Mouse (Mus musculus): ENCODE results near the gene Cntnap5b.

GRCm38 (mm10) chr1:100101017-100101416 lies 328.5 kb downstream of the Cntnap5b start:
- TF ChIP-seq RAD21 (IDR thresholded peaks at IDR 0.05; ENCODE audit: low read depth, low read length): no peak
- no peak for TF ChIP-seq CTCF (conservative IDR thresholded peaks at IDR 0.05 in 1 of 2, IDR thresholded peaks at IDR 0.05 in 1 of 2; ENCODE audit: low read depth in 2 of 2, low read length in 2 of 2)
- TF ChIP-seq POLR2A (IDR thresholded peaks at IDR 0.05; ENCODE audit: low read depth, low read length): no peak
- no peak for TF ChIP-seq CHD2 (IDR thresholded peaks at IDR 0.05; ENCODE audit: low read length)
- TF ChIP-seq KAT2A (IDR thresholded peaks at IDR 0.05; ENCODE audit: insufficient replicate concordance, low read length): no peak
- TF ChIP-seq ZC3H11A (IDR thresholded peaks at IDR 0.05; ENCODE audit: low read depth, low read length): no peak
- TF ChIP-seq USF2 (conservative IDR thresholded peaks at IDR 0.05; ENCODE audit: low read depth, low read length): no peak
- TF ChIP-seq EP300 (IDR thresholded peaks at IDR 0.05; ENCODE audit: low read length): no peak
- no peak for TF ChIP-seq SMC3 (IDR thresholded peaks at IDR 0.05; ENCODE audit: low read depth, low read length)
- TF ChIP-seq MXI1 (IDR thresholded peaks at IDR 0.05; ENCODE audit: low read depth, low read length): no peak
- TF ChIP-seq POLR2AphosphoS2 (IDR thresholded peaks at IDR 0.05; ENCODE audit: low read depth, low read length): no peak
- no peak for TF ChIP-seq MAZ (IDR thresholded peaks at IDR 0.05; ENCODE audit: low read depth, low read length)
- TF ChIP-seq ZNF384 (IDR thresholded peaks at IDR 0.05; ENCODE audit: low read depth, low read length): no peak
